Mouse (Mus musculus) liver, embryonic 14.5 days (tissue): Measurements from ENCODE around the gene Fes.

Experiments used
- CTCF ChIP-seq: IDR thresholded peaks from 2 replicates; pipeline ENCODE4 v1.5.1; 2016; ENCODE audit warnings: antibody characterized with exemption, low read depth, control low read depth
- EP300 ChIP-seq: IDR thresholded peaks from 2 replicates; pipeline ENCODE4 v1.6.1; 2016; ENCODE audit warnings: antibody characterized with exemption, low read depth

DNA sequence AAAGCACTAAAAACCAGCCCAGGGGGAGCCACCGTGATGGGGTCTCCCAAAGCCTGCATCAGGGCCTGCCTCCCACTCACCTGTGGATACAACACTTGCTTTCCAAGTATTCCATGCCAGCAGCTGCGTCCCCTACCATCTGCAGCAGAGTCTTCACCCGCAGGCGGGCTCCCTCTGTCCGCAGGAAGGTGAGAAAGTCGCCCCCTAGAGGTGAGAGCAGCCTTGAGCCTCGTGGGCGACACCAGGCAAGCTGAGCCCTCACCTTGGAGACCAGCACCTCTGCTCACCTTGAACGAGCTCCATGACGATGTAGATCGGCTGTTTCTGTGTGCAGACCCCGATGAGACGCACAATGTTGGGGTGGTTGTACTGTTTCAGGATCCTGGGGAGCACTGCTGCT lies 8.2 kb downstream of the Fes start:
- TF ChIP-seq CTCF (peak; percentile 81), EP300 (no peak)
